Mouse (Mus musculus) limb, embryonic 12.5 days (tissue): Measurements from ENCODE around the gene Dnajb4. TPM values are rescaled to one million over a fixed set of nuclear protein-coding genes. Genes with fewer than 3 reads are reported as not detected.

Experiments
- ATAC-seq: fragments of 200-750 bp; cut with Nextera tagmentation; 2 replicates; pipeline ENCODE4 v1.8.0; 2017; ENCODE audit warnings: low read depth, moderate TSS enrichment; ENCODE audit not compliant: insufficient number of reproducible peaks, insufficient read depth, low FRiP score, low TSS enrichment
- H3K27ac ChIP-seq: fragments of 300-500 bp; sonication (generic); 2 replicates; pipeline ENCODE4 v1.5.1; 2016; ENCODE audit warnings: mild to moderate bottlenecking, moderate library complexity
- H3K27me3 ChIP-seq: fragments of 300-500 bp; sonication (generic); 2 replicates; pipeline ENCODE4 v1.6.1; 2016; ENCODE audit warnings: mild to moderate bottlenecking, moderate library complexity
- H3K36me3 ChIP-seq: fragments of 300-500 bp; sonication (generic); 2 replicates; pipeline ENCODE4 v1.6.1; 2016; ENCODE audit warnings: mild to moderate bottlenecking, moderate library complexity
- H3K4me1 ChIP-seq: fragments of 300-500 bp; sonication (generic); replicated peaks from 2 replicates; pipeline ENCODE4 v1.6.1; 2016
- H3K4me2 ChIP-seq: fragments of 300-500 bp; sonication (generic); 2 replicates; pipeline ENCODE4 v1.6.1; 2016; ENCODE audit warnings: mild to moderate bottlenecking, moderate library complexity
- H3K4me3 ChIP-seq: fragments of 300-500 bp; sonication (generic); replicated peaks from 2 replicates; pipeline ENCODE4 v1.5.1; 2016; ENCODE audit warnings: mild to moderate bottlenecking
- H3K9ac ChIP-seq: fragments of 300-500 bp; sonication (generic); replicated peaks from 2 replicates; pipeline ENCODE4 v1.6.1; 2016; ENCODE audit warnings: mild to moderate bottlenecking, moderate library complexity
- H3K9me3 ChIP-seq: fragments of 300-500 bp; sonication (generic); 2 replicates; pipeline ENCODE4 v1.6.1; 2016; ENCODE audit warnings: mild to moderate bottlenecking, moderate library complexity
- WGBS: fragments of 180-500 bp; shearing (Covaris S2); methylation state at CpG from one replicate; pipeline ENCODE4 v1.1.7; 2016; 5-methylcytosine and 5-hydroxymethylcytosine counted together
- polyA plus RNA-seq: library from polyadenylated mRNA; unstranded; fragments of >200 nt; fragmentation: Nextera tagmentation; extraction: Ambion mirVana; gene quantifications from 2 replicates; pipeline ENCODE4 v1.2.1, GENCODE M21; 2016

Dnajb4 gene
- polyA plus RNA-seq, 1 experiment from 2014 or later: 36.8 TPM

- Histone ChIP-seq H3K27me3 (peaks cover 3% of the 10 kb centered on the region; the same call in 1 of the 2 replicates), H3K27ac (no peak overlapping the region), H3K4me3 (no peak overlapping the region), H3K4me1 (no peaks in the 10 kb centered on the region), H3K9ac (no peak overlapping the region), H3K36me3 (no peaks in the 10 kb centered on the region), H3K9me3 (no peaks in the 10 kb centered on the region), H3K4me2 (no peak overlapping the region)
- 72% methylated on average over 10 of the region's 10 CpGs for WGBS
- ATAC-seq: no peak
Measured at GRCm38 (mm10) chr3:152158344-152159291, 51.5 kb downstream of the Dnajb4 start.

GRCm38 (mm10) chr3:152156816-152157496, 53.1 kb downstream of the Dnajb4 start:
- Histone ChIP-seq H3K4me1 (0 out of 2 replicates have a peak, but pooled peaks cover 1% of the 10 kb centered on the region), H3K4me2 (no peak overlapping the region), H3K9me3 (no peaks in the 10 kb centered on the region), H3K36me3 (no peaks in the 10 kb centered on the region), H3K4me3 (no peak overlapping the region), H3K27me3 (no peaks in the 10 kb centered on the region; the same call in 1 of the 2 replicates), H3K27ac (no peak overlapping the region), H3K9ac (no peak overlapping the region)
- 84% methylated on average over 23 of the region's 23 CpGs for WGBS
- ATAC-seq: no peak

- Histone ChIP-seq H3K9me3 (no peaks in the 10 kb centered on the region), H3K4me1 (0 out of 2 replicates have a peak, but pooled peaks cover 6% of the 10 kb centered on the region), H3K27ac (no peak overlapping the region), H3K36me3 (no peaks in the 10 kb centered on the region), H3K27me3 (no peaks in the 10 kb centered on the region; the same call in 1 of the 2 replicates), H3K4me2 (no peak overlapping the region), H3K4me3 (no peak overlapping the region), H3K9ac (no peak overlapping the region)
- WGBS: 46% methylated on average over 11 of the region's 11 CpGs
- ATAC-seq: no peak
Measured at GRCm38 (mm10) chr3:152155296-152155948, 54.7 kb downstream of the Dnajb4 start.

GRCm38 (mm10) chr3:152154095-152154494, 56.0 kb downstream of the Dnajb4 start:
- WGBS: 80% methylated on average over 5 of the region's 5 CpGs
- 0 out of 2 replicates have a peak, but pooled peaks cover 6% of the 10 kb centered on the region for H3K4me1 ChIP-seq
- H3K27ac ChIP-seq: no peak overlapping the region
- no peaks in the 10 kb centered on the region for H3K9me3 ChIP-seq
- ATAC-seq: no peak
- H3K4me3 ChIP-seq: no peak overlapping the region
- H3K4me2 ChIP-seq: no peak overlapping the region
- H3K36me3 ChIP-seq: no peaks in the 10 kb centered on the region
- no peaks in the 10 kb centered on the region; the same call in 1 of the 2 replicates for H3K27me3 ChIP-seq
- H3K9ac ChIP-seq: no peak overlapping the region

GRCm38 (mm10) chr3:152153152-152153551, 57.0 kb downstream of the Dnajb4 start:
- 0 out of 2 replicates have a peak, but pooled peaks cover 6% of the 10 kb centered on the region for H3K4me1 ChIP-seq
- H3K27me3 ChIP-seq: no peaks in the 10 kb centered on the region; the same call in 1 of the 2 replicates
- H3K27ac ChIP-seq: no peak overlapping the region
- H3K4me2 ChIP-seq: no peak overlapping the region
- no peak overlapping the region for H3K4me3 ChIP-seq
- no peak for ATAC-seq
- WGBS: 77% methylated on average over 2 of the region's 2 CpGs
- no peak overlapping the region for H3K9ac ChIP-seq
- no peaks in the 10 kb centered on the region for H3K9me3 ChIP-seq
- H3K36me3 ChIP-seq: no peaks in the 10 kb centered on the region

- Histone ChIP-seq H3K27ac (no peak overlapping the region), H3K4me3 (no peak overlapping the region), H3K27me3 (no peaks in the 10 kb centered on the region; the same call in 1 of the 2 replicates), H3K9me3 (no peaks in the 10 kb centered on the region), H3K4me1 (0 out of 2 replicates have a peak, but pooled peaks cover 6% of the 10 kb centered on the region), H3K9ac (no peak overlapping the region), H3K4me2 (no peak overlapping the region), H3K36me3 (no peaks in the 10 kb centered on the region)
- 82% methylated on average over 1 of the region's 1 CpGs for WGBS
- no peak for ATAC-seq
Measured at GRCm38 (mm10) chr3:152152483-152152804, 57.7 kb downstream of the Dnajb4 start.

GRCm38 (mm10) chr3:152151725-152152482, 58.2 kb downstream of the Dnajb4 start:
- no peaks in the 10 kb centered on the region for H3K36me3 ChIP-seq
- H3K4me1 ChIP-seq: 0 out of 2 replicates have a peak, but pooled peaks cover 6% of the 10 kb centered on the region
- 63% methylated on average over 28 of the region's 29 CpGs for WGBS
- no peak for ATAC-seq
- H3K4me3 ChIP-seq: peak overlapping the region; percentile 13; the same call in 1 of the 2 replicates
- H3K27me3 ChIP-seq: no peaks in the 10 kb centered on the region; the same call in 1 of the 2 replicates
- H3K9ac ChIP-seq: no peak overlapping the region
- peak overlapping the region; percentile 46 for H3K4me2 ChIP-seq
- H3K27ac ChIP-seq: no peak overlapping the region
- H3K9me3 ChIP-seq: no peaks in the 10 kb centered on the region

- Histone ChIP-seq H3K9me3 (no peaks in the 10 kb centered on the region), H3K4me1 (peaks cover 16% of the 10 kb centered on the region), H3K4me3 (no peak overlapping the region), H3K27me3 (no peaks in the 10 kb centered on the region; the same call in 1 of the 2 replicates), H3K9ac (no peak overlapping the region), H3K27ac (no peak overlapping the region), H3K4me2 (no peak overlapping the region), H3K36me3 (no peaks in the 10 kb centered on the region)
- no peak for ATAC-seq
- WGBS: 47% methylated on average over 3 of the region's 3 CpGs
Measured at GRCm38 (mm10) chr3:152149863-152150262, 60.2 kb downstream of the Dnajb4 start.

- Histone ChIP-seq H3K4me1 (peaks cover 18% of the 10 kb centered on the region), H3K9me3 (no peaks in the 10 kb centered on the region), H3K27me3 (no peaks in the 10 kb centered on the region; the same call in 1 of the 2 replicates), H3K9ac (no peak overlapping the region), H3K36me3 (no peaks in the 10 kb centered on the region), H3K4me2 (no peak overlapping the region), H3K4me3 (no peak overlapping the region), H3K27ac (no peak overlapping the region)
- WGBS: 67% methylated on average over 7 of the region's 7 CpGs
- no peak for ATAC-seq
Measured at GRCm38 (mm10) chr3:152149449-152149848, 60.7 kb downstream of the Dnajb4 start.

- no peak for ATAC-seq
- peaks cover 18% of the 10 kb centered on the region for H3K4me1 ChIP-seq
- no peaks in the 10 kb centered on the region for H3K36me3 ChIP-seq
- H3K9ac ChIP-seq: no peak overlapping the region
- no peak overlapping the region for H3K4me2 ChIP-seq
- no peak overlapping the region for H3K4me3 ChIP-seq
- no peaks in the 10 kb centered on the region for H3K27me3 ChIP-seq
- H3K9me3 ChIP-seq: no peaks in the 10 kb centered on the region
- H3K27ac ChIP-seq: no peak overlapping the region
- 69% methylated on average over 12 of the region's 12 CpGs for WGBS
Measured at GRCm38 (mm10) chr3:152147085-152147831, 62.8 kb downstream of the Dnajb4 start.
